Mouse (Mus musculus) liver, adult 2 months (tissue): Measurements from ENCODE around the gene Ptk7.

Experiments
- CTCF ChIP-seq: fragments of 200-500 bp; IDR thresholded peaks from 2 replicates; pipeline ENCODE4 v1.5.1; 2011; ENCODE audit warnings: low read depth, low read length, control low read depth
- POLR2A ChIP-seq: fragments of 200-500 bp; IDR thresholded peaks from 2 replicates; pipeline ENCODE4 v1.6.1; 2011; ENCODE audit warnings: low read length, control low read depth; ENCODE audit not compliant: insufficient read depth; ENCODE audit errors: extremely low read depth

- TF ChIP-seq CTCF (no peak), POLR2A (no peak)
Measured at GRCm38 (mm10) chr17:46602212-46602611, 27.1 kb downstream of the Ptk7 start.
